Mouse (Mus musculus) embryonic facial prominence, embryonic 15.5 days (tissue): ENCODE data around the gene Kiss1r. TPM values are rescaled to one million over a fixed set of nuclear protein-coding genes. Genes with fewer than 3 reads are reported as not detected.
A peak's percentile ranks its signal among the peaks of the same experiment; 100 is the strongest.

Source experiments
- ATAC-seq: fragments of 200-750 bp; cut with Nextera tagmentation; 2 replicates; pipeline ENCODE4 v1.8.0; 2017; ENCODE audit warnings: low read depth, moderate TSS enrichment; ENCODE audit not compliant: insufficient number of reproducible peaks, low FRiP score, low TSS enrichment
- H3K27ac ChIP-seq: fragments of 300-500 bp; sonication (generic); replicated peaks from 2 replicates; pipeline ENCODE4 v1.5.1; 2015; ENCODE audit warnings: mild to moderate bottlenecking, inconsistent platforms
- H3K27me3 ChIP-seq: fragments of 300-500 bp; sonication (generic); 2 replicates; pipeline ENCODE4 v1.6.1; 2015; ENCODE audit warnings: inconsistent platforms
- H3K36me3 ChIP-seq: fragments of 300-500 bp; sonication (generic); 2 replicates; pipeline ENCODE4 v1.6.1; 2015; ENCODE audit warnings: mild to moderate bottlenecking, inconsistent platforms
- H3K4me1 ChIP-seq: fragments of 300-500 bp; sonication (generic); 2 replicates; pipeline ENCODE4 v1.6.1; 2015; ENCODE audit warnings: inconsistent platforms
- H3K4me2 ChIP-seq: fragments of 300-500 bp; sonication (generic); replicated peaks from 2 replicates; pipeline ENCODE4 v1.6.1; 2015; ENCODE audit warnings: mild to moderate bottlenecking, inconsistent platforms
- H3K4me3 ChIP-seq: fragments of 300-500 bp; sonication (generic); replicated peaks from 2 replicates; pipeline ENCODE4 v1.5.1; 2015; ENCODE audit warnings: mild to moderate bottlenecking, inconsistent platforms
- H3K9ac ChIP-seq: fragments of 300-500 bp; sonication (generic); 2 replicates; pipeline ENCODE4 v1.6.1; 2015; ENCODE audit warnings: inconsistent platforms
- H3K9me3 ChIP-seq: fragments of 300-500 bp; sonication (generic); replicated peaks from 2 replicates; pipeline ENCODE4 v1.6.1; 2016; ENCODE audit warnings: inconsistent platforms
- WGBS: fragments of 180-500 bp; shearing (Covaris S2); methylation state at CpG from one replicate; pipeline ENCODE4 v1.1.7; 2015; 5-methylcytosine and 5-hydroxymethylcytosine counted together
- polyA plus RNA-seq: library from polyadenylated mRNA; unstranded; fragments of >200 nt; fragmentation: Nextera tagmentation; extraction: Ambion mirVana; gene quantifications from 2 replicates; pipeline ENCODE4 v1.2.1, GENCODE M21; 2015

Kiss1r gene
- 1.1 and 1.4 TPM in 2 replicates for polyA plus RNA-seq

- peak within 1 kb of the TSS; percentile 91 for H3K4me2 ChIP-seq
- peaks cover 4% of the 10 kb centered on the region for H3K36me3 ChIP-seq
- H3K9ac ChIP-seq, result peak within 1 kb of the TSS; percentile 99
- peak within 1 kb of the TSS; percentile 87 for H3K4me3 ChIP-seq
- peak; percentile 84 for ATAC-seq
- no peaks in the 10 kb centered on the region for H3K9me3 ChIP-seq
- 2% methylated on average over 42 of the region's 42 CpGs for WGBS
- H3K27ac ChIP-seq, result peak within 1 kb of the TSS; percentile 82
- H3K4me1 ChIP-seq, result peaks cover 76% of the 10 kb centered on the region
- H3K27me3 ChIP-seq, result peaks cover 46% of the 10 kb centered on the region
Measured at GRCm38 (mm10) chr10:79916808-79917531, at the start of gene Kiss1r. Gene Kiss1r, plus strand, starts transcription at chr10:79916971.

- Histone ChIP-seq H3K9ac (no peak overlapping the region), H3K4me2 (no peak overlapping the region), H3K36me3 (peaks cover 10% of the 10 kb centered on the region; the same call in 1 of the 2 replicates), H3K4me3 (no peak overlapping the region), H3K4me1 (peaks cover 26% of the 10 kb centered on the region), H3K27ac (no peak overlapping the region), H3K27me3 (no peaks in the 10 kb centered on the region), H3K9me3 (no peaks in the 10 kb centered on the region)
- 90% methylated on average over 8 of the region's 8 CpGs for WGBS
- no peak for ATAC-seq
Measured at GRCm38 (mm10) chr10:79871845-79872244, 44.9 kb upstream of the Kiss1r start.

- H3K4me2 ChIP-seq, result peak overlapping the region; percentile 93
- H3K9me3 ChIP-seq, result no peaks in the 10 kb centered on the region
- H3K4me1 ChIP-seq, result peaks cover 33% of the 10 kb centered on the region
- no peak overlapping the region for H3K27ac ChIP-seq
- no peak overlapping the region for H3K9ac ChIP-seq
- ATAC-seq, result no peak
- peaks cover 10% of the 10 kb centered on the region; the same call in 1 of the 2 replicates for H3K36me3 ChIP-seq
- H3K4me3 ChIP-seq, result peak overlapping the region; percentile 72
- H3K27me3 ChIP-seq, result no peaks in the 10 kb centered on the region
- 47% methylated on average over 3 of the region's 3 CpGs for WGBS
Measured at GRCm38 (mm10) chr10:79872862-79873261, 43.9 kb upstream of the Kiss1r start.

GRCm38 (mm10) chr10:79873313-79873712 lies 43.5 kb upstream of the Kiss1r start:
- peak overlapping the region; percentile 93 for H3K4me2 ChIP-seq
- peaks cover 34% of the 10 kb centered on the region for H3K4me1 ChIP-seq
- H3K27ac ChIP-seq, result 0 out of 2 replicates have a peak overlapping the region, but pooled peaks have one; percentile 39
- no peaks in the 10 kb centered on the region for H3K27me3 ChIP-seq
- H3K9ac ChIP-seq, result 0 out of 2 replicates have a peak overlapping the region, but pooled peaks have one; percentile 81
- peak overlapping the region; percentile 72 for H3K4me3 ChIP-seq
- no peak for ATAC-seq
- H3K9me3 ChIP-seq, result no peaks in the 10 kb centered on the region
- H3K36me3 ChIP-seq, result peaks cover 10% of the 10 kb centered on the region; the same call in 1 of the 2 replicates
- WGBS, result 3% methylated on average over 6 of the region's 6 CpGs

- Histone ChIP-seq H3K9ac (peak overlapping the region; percentile 81), H3K36me3 (peaks cover 10% of the 10 kb centered on the region; the same call in 1 of the 2 replicates), H3K4me2 (peak overlapping the region; percentile 93), H3K4me1 (peaks cover 34% of the 10 kb centered on the region), H3K27me3 (no peaks in the 10 kb centered on the region), H3K27ac (peak overlapping the region; percentile 81), H3K9me3 (no peaks in the 10 kb centered on the region), H3K4me3 (peak overlapping the region; percentile 72)
- 1% methylated on average over 26 of the region's 26 CpGs for WGBS
- ATAC-seq, result no peak
Measured at GRCm38 (mm10) chr10:79873715-79874289, 43.0 kb upstream of the Kiss1r start.

- no peaks in the 10 kb centered on the region for H3K9me3 ChIP-seq
- H3K27me3 ChIP-seq, result no peaks in the 10 kb centered on the region
- peak within 1 kb of the TSS; percentile 81 for H3K27ac ChIP-seq
- peaks cover 10% of the 10 kb centered on the region; the same call in 1 of the 2 replicates for H3K36me3 ChIP-seq
- H3K4me1 ChIP-seq, result peaks cover 34% of the 10 kb centered on the region
- peak; percentile 90 for ATAC-seq
- peak within 1 kb of the TSS; percentile 81 for H3K9ac ChIP-seq
- H3K4me2 ChIP-seq, result peak within 1 kb of the TSS; percentile 93
- WGBS, result under 1% methylated on average over 55 of the region's 57 CpGs
- peak within 1 kb of the TSS; percentile 72 for H3K4me3 ChIP-seq
Measured at GRCm38 (mm10) chr10:79874290-79874862, 42.4 kb upstream of the Kiss1r start, which contains the start of the genes Prtn3 and Plppr3. Gene Prtn3, plus strand, starts transcription at chr10:79874476. Gene Plppr3, minus strand, starts transcription at chr10:79874634.

- H3K4me2 ChIP-seq, result no peak overlapping the region
- 68% methylated on average over 1 of the region's 1 CpGs for WGBS
- H3K4me1 ChIP-seq, result peaks cover 49% of the 10 kb centered on the region
- no peak for ATAC-seq
- no peak overlapping the region for H3K4me3 ChIP-seq
- no peaks in the 10 kb centered on the region for H3K9me3 ChIP-seq
- H3K27me3 ChIP-seq, result no peaks in the 10 kb centered on the region; the same call in 1 of the 2 replicates
- no peaks in the 10 kb centered on the region for H3K36me3 ChIP-seq
- H3K9ac ChIP-seq, result no peak overlapping the region
- H3K27ac ChIP-seq, result no peak overlapping the region
Measured at GRCm38 (mm10) chr10:79877174-79877573, 39.6 kb upstream of the Kiss1r start.

GRCm38 (mm10) chr10:79877757-79878156 lies 39.0 kb upstream of the Kiss1r start:
- no peak overlapping the region for H3K9ac ChIP-seq
- no peaks in the 10 kb centered on the region for H3K9me3 ChIP-seq
- H3K4me1 ChIP-seq, result peaks cover 51% of the 10 kb centered on the region
- WGBS, result 50% methylated on average over 12 of the region's 12 CpGs
- no peak overlapping the region for H3K4me2 ChIP-seq
- ATAC-seq, result no peak
- H3K27me3 ChIP-seq, result peaks cover 1% of the 10 kb centered on the region; the same call in 1 of the 2 replicates
- no peaks in the 10 kb centered on the region for H3K36me3 ChIP-seq
- no peak overlapping the region for H3K27ac ChIP-seq
- no peak overlapping the region for H3K4me3 ChIP-seq

- H3K4me2 ChIP-seq, result no peak overlapping the region
- no peak overlapping the region for H3K9ac ChIP-seq
- WGBS, result 43% methylated on average over 3 of the region's 3 CpGs
- no peak overlapping the region for H3K27ac ChIP-seq
- peaks cover 7% of the 10 kb centered on the region; the same call in 1 of the 2 replicates for H3K27me3 ChIP-seq
- H3K4me3 ChIP-seq, result no peak overlapping the region
- H3K36me3 ChIP-seq, result no peaks in the 10 kb centered on the region
- H3K4me1 ChIP-seq, result peaks cover 50% of the 10 kb centered on the region
- no peaks in the 10 kb centered on the region for H3K9me3 ChIP-seq
- no peak for ATAC-seq
Measured at GRCm38 (mm10) chr10:79879527-79879926, 37.2 kb upstream of the Kiss1r start.

GRCm38 (mm10) chr10:79880721-79881120 lies 36.0 kb upstream of the Kiss1r start:
- Histone ChIP-seq H3K4me2 (no peak overlapping the region), H3K27me3 (peaks cover 7% of the 10 kb centered on the region; the same call in 1 of the 2 replicates), H3K9ac (no peak overlapping the region), H3K36me3 (no peaks in the 10 kb centered on the region), H3K9me3 (no peaks in the 10 kb centered on the region), H3K4me3 (no peak overlapping the region), H3K27ac (no peak overlapping the region), H3K4me1 (peaks cover 42% of the 10 kb centered on the region)
- WGBS, result 17% methylated on average over 9 of the region's 9 CpGs
- ATAC-seq, result no peak

GRCm38 (mm10) chr10:79881981-79882380 lies 34.8 kb upstream of the Kiss1r start:
- Histone ChIP-seq H3K4me2 (peak overlapping the region; percentile 43), H3K4me3 (peak overlapping the region; percentile 16), H3K36me3 (no peaks in the 10 kb centered on the region), H3K27me3 (peaks cover 7% of the 10 kb centered on the region; the same call in 1 of the 2 replicates), H3K9me3 (no peaks in the 10 kb centered on the region), H3K27ac (no peak overlapping the region), H3K4me1 (peaks cover 42% of the 10 kb centered on the region), H3K9ac (no peak overlapping the region)
- WGBS, result 5% methylated on average over 22 of the region's 22 CpGs
- ATAC-seq, result 0 out of 2 replicates have a peak, but pooled peaks have one; percentile 6
